Mouse (Mus musculus): Measurements from ENCODE around the gene Pramel7. TPM values are rescaled to one million over a fixed set of nuclear protein-coding genes. Genes with fewer than 3 reads are reported as not detected.
"Not testable (repeated sequence)": the region's sequence is repeated elsewhere in the genome, so short reads cannot be mapped to it uniquely, and the experiment has no call there.

Gene Pramel7
- not detected in 2 replicates for polyA plus RNA-seq (2015; fragmentation: Nextera tagmentation; extraction: Ambion mirVana)

DNA sequence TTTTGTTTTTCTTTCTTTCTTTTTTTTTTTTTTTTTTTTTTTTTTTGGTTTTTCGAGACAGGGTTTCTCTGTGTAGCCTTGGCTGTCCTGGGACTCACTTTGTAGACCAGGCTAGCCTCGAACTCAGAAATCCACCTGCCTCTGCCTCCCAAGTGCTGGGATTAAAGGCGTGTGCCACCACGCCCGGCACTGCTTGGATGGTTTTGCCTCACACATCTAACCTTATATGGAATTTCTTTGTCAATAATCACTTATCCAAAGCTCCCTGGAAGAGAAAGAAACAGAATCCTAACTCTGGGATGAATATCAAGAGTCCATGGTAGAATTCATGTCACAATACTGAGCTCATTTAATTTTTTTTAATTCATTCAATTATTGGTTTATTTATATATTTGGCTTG lies at the start of gene Pramel7:
Gene Pramel7, minus strand, starts transcription at position 101 of the 400 bp plus-strand sequence.
- H3K9me3 ChIP-seq; H3K27ac ChIP-seq; H3K4me3 ChIP-seq; H3K36me3 ChIP-seq; H3K27me3 ChIP-seq; H3K4me2 ChIP-seq; H3K4me1 ChIP-seq; H3K9ac ChIP-seq; ATAC-seq (ENCODE audit: borderline replicate concordance, extremely low read depth, low FRiP score, low TSS enrichment): not testable (repeated sequence)
- WGBS, result 76% methylated on average over 4 of the region's 5 CpGs

DNA sequence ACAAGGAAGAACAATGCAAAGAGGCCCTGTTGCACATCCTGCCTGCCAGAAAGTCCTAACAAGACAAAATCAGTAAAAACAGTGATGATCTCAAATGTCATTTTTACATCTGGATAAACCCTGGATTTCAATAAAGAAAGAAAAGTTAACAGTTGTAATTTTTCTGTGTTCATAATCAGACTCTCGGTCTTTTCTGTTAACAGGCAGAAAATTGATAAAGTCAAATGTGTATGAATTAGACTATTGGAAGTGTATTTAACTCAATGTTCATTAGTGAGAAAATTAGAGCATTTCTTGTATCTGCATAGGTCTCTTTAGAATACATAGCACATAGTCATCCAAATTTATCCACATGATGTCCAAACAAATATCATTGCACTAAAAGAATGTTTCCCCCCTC lies 48.5 kb upstream of the Pramel7 start, which contains the start of gene Olfr1128:
Gene Olfr1128, minus strand, starts transcription at position 101 of the 400 bp plus-strand sequence.
- no peak within 1 kb of the TSS for H3K4me3 ChIP-seq
- H3K36me3 ChIP-seq, result no peaks in the 10 kb centered on the region
- H3K4me1 ChIP-seq, result no peaks in the 10 kb centered on the region
- H3K27me3 ChIP-seq, result no peaks in the 10 kb centered on the region
- 79% methylated on average over 1 of the region's 1 CpGs for WGBS
- no peak within 1 kb of the TSS for H3K27ac ChIP-seq
- no peak for ATAC-seq (ENCODE audit: borderline replicate concordance, extremely low read depth, low FRiP score, low TSS enrichment)
- no peak within 1 kb of the TSS for H3K4me2 ChIP-seq
- H3K9me3 ChIP-seq, result no peaks in the 10 kb centered on the region
- H3K9ac ChIP-seq, result no peak within 1 kb of the TSS

DNA sequence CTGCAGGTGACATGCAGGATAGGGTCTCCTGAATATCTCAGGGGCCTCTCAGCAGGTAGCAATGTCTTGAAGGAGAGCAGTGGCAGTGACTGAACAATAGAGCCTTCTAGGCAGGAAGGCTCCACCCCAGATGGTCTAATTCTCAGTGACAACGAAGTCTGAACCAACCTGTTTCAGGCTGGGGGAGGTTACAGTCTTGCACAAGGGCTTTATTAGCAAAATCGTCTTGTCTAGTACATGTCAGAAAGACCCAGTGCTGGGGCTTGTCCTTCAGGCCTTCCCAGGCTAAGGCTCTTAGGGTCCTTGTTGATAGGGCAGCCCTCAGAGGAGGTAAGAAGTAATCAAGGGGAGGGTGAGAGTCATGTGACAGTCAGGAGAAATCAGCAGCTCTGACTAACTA lies 37.9 kb upstream of the Pramel7 start:
- no peaks in the 10 kb centered on the region for H3K36me3 ChIP-seq
- H3K9me3 ChIP-seq, result no peaks in the 10 kb centered on the region
- H3K4me1 ChIP-seq, result no peaks in the 10 kb centered on the region
- no peak overlapping the region for H3K9ac ChIP-seq
- no peak for ATAC-seq (ENCODE audit: borderline replicate concordance, extremely low read depth, low FRiP score, low TSS enrichment)
- WGBS, result 68% methylated on average over 2 of the region's 2 CpGs
- no peaks in the 10 kb centered on the region for H3K27me3 ChIP-seq
- no peak overlapping the region for H3K27ac ChIP-seq
- H3K4me2 ChIP-seq, result no peak overlapping the region
- H3K4me3 ChIP-seq, result no peak overlapping the region

DNA sequence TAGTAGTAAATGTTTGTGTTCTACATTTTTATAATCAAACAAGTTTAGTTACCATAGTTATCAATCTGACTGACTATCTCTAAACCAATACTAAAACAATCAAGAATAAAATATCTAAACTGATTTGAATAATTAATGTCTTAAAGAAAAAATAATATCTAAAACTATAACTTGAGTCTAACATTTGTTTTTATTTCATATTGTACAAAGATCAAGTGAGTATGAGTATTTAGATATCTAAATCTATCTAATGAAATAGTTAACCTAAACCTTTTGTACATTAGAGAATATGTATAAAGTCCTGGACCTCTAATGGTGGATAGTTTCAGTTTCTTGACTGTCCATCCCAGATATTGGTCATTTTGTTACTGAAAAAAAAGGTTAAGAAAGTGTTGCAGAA lies 34.6 kb upstream of the Pramel7 start, which contains the start of gene Olfr153:
Gene Olfr153, plus strand, starts transcription at position 301 of the 400 bp plus-strand sequence.
- H3K4me3 ChIP-seq, result no peak within 1 kb of the TSS
- H3K9ac ChIP-seq, result no peak within 1 kb of the TSS
- H3K4me1 ChIP-seq, result no peaks in the 10 kb centered on the region
- no peaks in the 10 kb centered on the region for H3K36me3 ChIP-seq
- no peak within 1 kb of the TSS for H3K4me2 ChIP-seq
- no peaks in the 10 kb centered on the region for H3K9me3 ChIP-seq
- H3K27ac ChIP-seq, result no peak within 1 kb of the TSS
- no peaks in the 10 kb centered on the region for H3K27me3 ChIP-seq
- no peak for ATAC-seq (ENCODE audit: borderline replicate concordance, extremely low read depth, low FRiP score, low TSS enrichment)

DNA sequence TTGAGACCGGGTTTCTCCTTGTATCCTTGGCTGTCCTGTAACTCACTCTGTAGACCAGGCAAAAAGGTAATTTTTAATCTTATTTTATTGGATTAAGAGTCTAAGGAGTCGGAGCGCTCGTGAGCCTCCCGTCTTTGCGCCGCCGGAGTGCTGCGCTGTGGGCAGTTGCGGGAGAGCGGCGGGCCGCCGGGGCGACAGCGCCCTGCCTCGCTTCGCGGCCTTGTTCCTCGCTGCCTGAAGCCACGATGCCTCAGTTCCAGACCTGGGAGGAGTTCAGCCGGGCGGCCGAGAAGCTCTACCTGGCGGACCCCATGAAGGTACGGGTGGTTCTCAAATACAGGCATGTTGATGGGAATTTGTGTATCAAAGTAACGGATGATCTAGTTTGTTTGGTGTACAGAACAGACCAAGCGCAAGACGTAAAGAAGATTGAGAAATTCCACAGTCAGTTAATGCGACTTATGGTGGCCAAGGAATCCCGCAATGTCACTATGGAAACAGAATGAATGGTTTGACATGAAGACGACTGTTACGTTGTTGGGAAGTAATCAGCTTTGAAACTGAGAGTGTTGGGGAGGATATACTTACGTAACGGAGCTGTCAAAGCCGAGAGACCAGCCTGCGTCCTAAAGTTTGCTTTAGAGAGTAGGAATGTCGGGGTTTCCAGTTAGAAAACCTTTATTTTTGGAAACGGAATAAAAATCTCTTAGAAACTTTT lies 29.2 kb upstream of the Pramel7 start:
- H3K27ac ChIP-seq; H3K9ac ChIP-seq; H3K4me3 ChIP-seq; H3K36me3 ChIP-seq; H3K27me3 ChIP-seq; ATAC-seq (ENCODE audit: borderline replicate concordance, extremely low read depth, low FRiP score, low TSS enrichment); H3K9me3 ChIP-seq; H3K4me1 ChIP-seq: not testable (repeated sequence)
- peak overlapping the region; percentile 33; the same call in 1 of the 2 replicates for H3K4me2 ChIP-seq
- whole genome bisulfite sequencing, result 31% methylated on average over 39 of the region's 39 CpGs

DNA sequence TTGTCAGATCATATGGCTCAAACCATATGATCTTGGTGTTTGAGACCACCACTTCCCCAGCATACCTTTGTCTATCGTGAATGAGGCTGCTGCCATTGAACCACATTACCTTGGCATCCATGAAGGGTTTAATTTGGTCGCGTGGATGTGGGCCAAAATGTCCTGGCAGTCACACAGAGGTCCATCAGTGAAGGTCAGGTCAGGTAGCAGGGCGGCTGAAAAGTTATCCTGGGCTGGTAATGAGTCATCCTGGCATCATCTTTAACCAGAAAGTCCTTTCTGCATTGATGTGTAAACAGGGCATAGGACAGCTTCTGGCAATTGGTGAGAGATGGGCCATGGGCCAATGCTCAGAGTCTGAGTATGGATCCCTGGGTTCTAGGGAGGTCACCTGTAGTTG lies 23.8 kb upstream of the Pramel7 start:
- no peak overlapping the region for H3K4me2 ChIP-seq
- no peak overlapping the region for H3K4me3 ChIP-seq
- 77% methylated on average over 4 of the region's 4 CpGs for WGBS
- no peaks in the 10 kb centered on the region for H3K27me3 ChIP-seq
- ATAC-seq (ENCODE audit: borderline replicate concordance, extremely low read depth, low FRiP score, low TSS enrichment), result no peak
- no peaks in the 10 kb centered on the region for H3K4me1 ChIP-seq
- H3K9me3 ChIP-seq, result no peaks in the 10 kb centered on the region
- no peaks in the 10 kb centered on the region for H3K36me3 ChIP-seq
- no peak overlapping the region for H3K9ac ChIP-seq
- no peak overlapping the region for H3K27ac ChIP-seq

DNA sequence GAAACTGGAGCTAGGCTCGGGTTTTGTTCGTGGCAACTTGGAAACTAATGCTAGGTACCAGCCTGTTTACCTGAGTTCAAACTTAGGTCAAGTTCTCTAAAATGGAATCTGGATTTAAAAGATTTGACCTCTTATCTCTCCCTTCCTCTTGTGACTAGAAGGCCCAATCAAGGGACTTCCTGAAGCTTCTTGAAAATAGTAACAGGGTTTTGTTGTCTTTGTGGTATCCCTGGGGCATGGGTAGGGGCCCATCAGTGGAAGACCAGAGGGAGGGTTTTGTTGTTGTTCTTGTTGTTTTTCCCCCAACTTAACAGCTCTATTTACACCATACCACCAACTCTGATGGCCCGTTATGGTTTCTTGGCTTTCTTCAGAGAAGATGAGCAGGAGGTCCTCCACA lies 19.7 kb upstream of the Pramel7 start:
- H3K36me3 ChIP-seq, result no peaks in the 10 kb centered on the region
- H3K9me3 ChIP-seq, result no peaks in the 10 kb centered on the region
- H3K9ac ChIP-seq, result no peak overlapping the region
- H3K4me2 ChIP-seq, result no peak overlapping the region
- WGBS, result 83% methylated on average over 3 of the region's 3 CpGs
- H3K27me3 ChIP-seq, result no peaks in the 10 kb centered on the region
- no peak for ATAC-seq (ENCODE audit: borderline replicate concordance, extremely low read depth, low FRiP score, low TSS enrichment)
- no peaks in the 10 kb centered on the region for H3K4me1 ChIP-seq
- no peak overlapping the region for H3K27ac ChIP-seq
- no peak overlapping the region for H3K4me3 ChIP-seq

DNA sequence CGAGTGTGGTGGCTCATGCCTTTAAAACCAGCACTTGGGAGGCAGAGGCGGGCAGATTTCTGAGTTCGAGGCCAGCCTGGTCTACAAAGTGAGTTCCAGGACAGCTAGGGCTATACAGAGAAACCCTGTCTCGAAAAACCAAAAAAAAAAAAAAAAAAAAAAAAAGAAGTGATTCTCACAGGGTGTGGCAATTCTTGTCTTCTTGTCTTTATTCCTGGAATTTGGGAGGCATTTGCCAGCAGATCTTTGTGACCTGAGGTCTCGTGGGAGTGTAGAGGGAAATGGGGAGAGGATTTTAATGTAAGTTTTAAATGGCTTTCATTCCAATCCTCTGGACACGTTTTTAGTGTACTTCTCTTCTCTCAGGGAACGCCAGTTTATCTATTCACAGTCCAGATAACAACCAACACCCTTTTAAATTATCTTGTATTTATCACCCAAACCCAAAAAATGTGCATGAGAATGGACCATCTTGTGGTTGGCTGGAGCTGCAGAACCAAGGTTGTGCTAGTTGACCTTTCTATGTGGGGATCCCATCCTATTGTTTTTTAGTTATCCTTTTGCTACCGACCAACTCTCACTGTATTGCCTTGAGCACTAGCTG lies 18.7 kb upstream of the Pramel7 start:
- no peak overlapping the region for H3K27ac ChIP-seq
- no peak overlapping the region for H3K4me2 ChIP-seq
- H3K4me1 ChIP-seq, result no peaks in the 10 kb centered on the region
- H3K36me3 ChIP-seq, result no peaks in the 10 kb centered on the region
- ATAC-seq (ENCODE audit: borderline replicate concordance, extremely low read depth, low FRiP score, low TSS enrichment), result no peak
- 67% methylated on average over 7 of the region's 8 CpGs for WGBS
- H3K9me3 ChIP-seq, result no peaks in the 10 kb centered on the region
- H3K4me3 ChIP-seq, result no peak overlapping the region
- no peak overlapping the region for H3K9ac ChIP-seq
- no peaks in the 10 kb centered on the region for H3K27me3 ChIP-seq

DNA sequence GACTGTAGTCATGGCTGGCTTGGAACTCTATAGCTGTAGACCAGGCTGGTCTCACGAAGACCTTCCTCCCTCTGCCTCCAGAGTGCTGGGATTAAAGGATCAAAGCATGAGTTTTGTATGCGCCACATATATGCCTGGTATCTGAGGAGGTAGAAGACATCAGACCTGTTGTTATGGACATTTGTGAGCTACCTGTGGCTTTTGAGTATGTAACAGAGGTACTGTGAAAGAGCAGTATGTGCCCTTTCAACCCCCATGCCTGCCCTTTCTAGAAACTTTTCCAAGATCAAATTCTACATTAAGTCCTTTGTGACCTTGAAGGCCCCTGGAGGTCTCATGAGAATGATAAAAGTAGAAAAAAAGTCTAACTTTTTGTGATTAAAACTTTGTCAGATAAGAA lies 18.2 kb upstream of the Pramel7 start:
- 85% methylated on average over 2 of the region's 2 CpGs for WGBS
- H3K27ac ChIP-seq, result no peak overlapping the region
- H3K4me1 ChIP-seq, result no peaks in the 10 kb centered on the region
- H3K9ac ChIP-seq, result no peak overlapping the region
- H3K4me3 ChIP-seq, result no peak overlapping the region
- no peak overlapping the region for H3K4me2 ChIP-seq
- ATAC-seq (ENCODE audit: borderline replicate concordance, extremely low read depth, low FRiP score, low TSS enrichment), result no peak
- H3K27me3 ChIP-seq, result no peaks in the 10 kb centered on the region
- H3K9me3 ChIP-seq, result no peaks in the 10 kb centered on the region
- no peaks in the 10 kb centered on the region for H3K36me3 ChIP-seq

DNA sequence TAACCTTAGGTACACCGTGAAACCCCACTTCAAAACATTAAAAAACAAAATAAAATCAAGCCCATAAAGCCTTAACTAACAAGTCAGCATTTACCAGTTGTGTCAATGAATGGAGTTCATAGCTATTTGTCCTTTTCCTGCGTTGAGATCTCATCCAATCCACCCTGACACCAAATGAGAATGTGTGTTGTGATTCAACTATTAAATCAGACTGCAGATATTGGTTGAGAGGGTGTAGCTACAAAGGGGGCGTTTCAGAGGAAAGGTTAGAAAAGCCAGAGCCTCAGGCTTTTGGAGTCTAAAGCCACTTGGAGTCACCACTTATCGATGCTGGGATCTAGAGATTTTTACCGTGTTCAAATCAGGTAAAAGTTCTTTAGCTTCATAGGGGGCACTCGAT lies 9.4 kb upstream of the Pramel7 start, which contains the start of gene Pramel6:
Gene Pramel6, plus strand, starts transcription at position 301 of the 400 bp plus-strand sequence.
- no peak within 1 kb of the TSS for H3K9ac ChIP-seq
- H3K4me2 ChIP-seq, result no peak within 1 kb of the TSS
- no peaks in the 10 kb centered on the region for H3K27me3 ChIP-seq
- 76% methylated on average over 6 of the region's 6 CpGs for WGBS
- H3K27ac ChIP-seq, result no peak within 1 kb of the TSS
- no peak within 1 kb of the TSS for H3K4me3 ChIP-seq
- no peaks in the 10 kb centered on the region for H3K4me1 ChIP-seq
- no peaks in the 10 kb centered on the region for H3K36me3 ChIP-seq
- no peak for ATAC-seq (ENCODE audit: borderline replicate concordance, extremely low read depth, low FRiP score, low TSS enrichment)
- no peaks in the 10 kb centered on the region for H3K9me3 ChIP-seq

DNA sequence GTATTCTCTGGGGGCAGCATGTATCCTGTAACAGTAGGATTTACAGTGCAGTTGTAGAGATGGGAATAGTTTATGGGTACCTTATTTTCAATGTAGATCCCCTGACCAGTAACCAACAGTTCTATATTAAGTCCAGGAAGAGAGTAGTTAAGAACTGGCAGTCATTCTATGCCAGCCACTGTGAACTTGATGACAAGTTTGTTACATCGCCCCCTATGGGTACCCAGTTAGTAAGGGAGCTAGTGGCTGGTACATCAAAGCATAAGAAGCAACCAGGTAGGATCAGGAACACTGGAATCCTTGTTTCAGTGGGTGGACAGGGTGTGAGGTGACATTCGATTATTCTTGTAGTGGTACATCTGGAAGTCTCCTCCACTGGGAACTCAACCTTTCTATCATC lies 14.6 kb downstream of the Pramel7 start:
- 57% methylated on average over 2 of the region's 2 CpGs for WGBS

DNA sequence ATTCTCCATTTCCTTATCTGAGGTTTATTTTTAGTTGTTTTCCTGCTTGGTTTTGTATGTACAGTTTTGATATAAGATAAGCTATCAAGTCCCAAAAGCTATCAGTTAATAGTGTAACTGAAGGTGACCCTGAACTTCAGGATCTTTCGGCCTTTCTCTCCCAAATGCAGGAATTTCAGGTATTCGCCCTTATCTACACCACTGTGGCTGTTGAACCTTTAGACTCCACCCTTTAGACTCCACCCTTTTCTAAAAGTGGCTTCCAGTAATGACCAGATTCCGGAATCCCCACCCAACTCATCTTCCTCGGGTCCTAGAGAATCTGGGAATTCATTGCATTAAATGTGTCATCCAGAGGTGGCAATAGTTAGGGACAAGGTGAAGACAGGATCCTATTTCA lies 15.7 kb downstream of the Pramel7 start:
- no peaks in the 10 kb centered on the region for H3K4me1 ChIP-seq
- H3K27me3 ChIP-seq, result no peaks in the 10 kb centered on the region
- no peaks in the 10 kb centered on the region for H3K36me3 ChIP-seq
- H3K4me3 ChIP-seq, result no peak overlapping the region
- no peaks in the 10 kb centered on the region for H3K9me3 ChIP-seq
- no peak overlapping the region for H3K4me2 ChIP-seq
- no peak overlapping the region for H3K27ac ChIP-seq
- 74% methylated on average over 4 of the region's 4 CpGs for WGBS
- no peak overlapping the region for H3K9ac ChIP-seq
- ATAC-seq (ENCODE audit: borderline replicate concordance, extremely low read depth, low FRiP score, low TSS enrichment), result no peak

More for the DNA sequence above, 14.6 kb downstream of the Pramel7 start:
- H3K27me3 ChIP-seq, result no peaks in the 10 kb centered on the region
- H3K4me1 ChIP-seq, result no peaks in the 10 kb centered on the region
- H3K9ac ChIP-seq, result no peak overlapping the region
- H3K9me3 ChIP-seq, result no peaks in the 10 kb centered on the region
- no peaks in the 10 kb centered on the region for H3K36me3 ChIP-seq
- H3K4me3 ChIP-seq, result no peak overlapping the region
- no peak for ATAC-seq (ENCODE audit: borderline replicate concordance, extremely low read depth, low FRiP score, low TSS enrichment)
- no peak overlapping the region for H3K4me2 ChIP-seq
- no peak overlapping the region for H3K27ac ChIP-seq
